Mouse (Mus musculus) MN1 (cell line): ENCODE results near the gene Cc2d2a.

Experiments
- DNase-seq: peaks from one replicate; pipeline ENCODE4 v3.0.0-alpha.2; 2016; ENCODE audit warnings: low spot score

Cc2d2a gene

GRCm38 (mm10) chr5:43661997-43662961 is at the start of gene Cc2d2a:
Gene Cc2d2a (plus strand): TSS chr5:43662346.
- peak; percentile 86 for DNase-seq

DNA sequence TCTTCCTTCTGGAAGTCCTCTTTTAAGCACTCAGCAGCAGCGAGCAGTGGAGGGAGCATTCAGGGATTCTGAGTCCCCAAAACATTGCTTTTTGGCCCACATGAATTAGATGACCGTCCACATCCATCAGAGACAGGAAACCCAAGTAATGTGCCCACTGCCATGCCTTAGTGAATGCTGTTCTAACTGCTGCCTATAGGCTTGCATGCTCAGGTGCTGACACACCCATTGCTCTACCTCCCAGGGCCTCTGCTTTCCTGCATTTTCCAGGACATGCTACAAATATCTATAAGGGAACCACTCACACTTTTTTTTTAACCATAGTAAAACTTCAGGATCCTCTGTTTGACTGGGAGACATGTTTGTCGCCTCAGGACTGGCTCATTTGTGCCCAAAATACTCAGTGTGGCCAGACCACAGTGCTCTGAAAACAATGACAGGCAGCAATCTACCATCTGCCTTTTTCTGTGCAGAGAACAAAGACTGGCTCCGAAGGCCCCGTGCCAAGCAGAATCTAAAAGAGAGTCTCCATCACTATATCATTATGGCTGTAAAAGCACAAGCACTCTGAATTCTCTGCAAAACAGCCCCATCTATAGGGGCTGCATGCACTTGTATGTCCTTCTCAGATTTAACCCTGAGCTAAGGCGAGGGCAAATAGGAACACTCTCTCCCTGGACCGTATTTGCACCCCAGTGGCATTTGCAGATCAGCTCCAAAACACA is 40.4 kb upstream of the Cc2d2a start:
- DNase-seq: peak; percentile 17

- DNase-seq: no peak
Measured at GRCm38 (mm10) chr5:43625407-43625806, 36.7 kb upstream of the Cc2d2a start.

DNA sequence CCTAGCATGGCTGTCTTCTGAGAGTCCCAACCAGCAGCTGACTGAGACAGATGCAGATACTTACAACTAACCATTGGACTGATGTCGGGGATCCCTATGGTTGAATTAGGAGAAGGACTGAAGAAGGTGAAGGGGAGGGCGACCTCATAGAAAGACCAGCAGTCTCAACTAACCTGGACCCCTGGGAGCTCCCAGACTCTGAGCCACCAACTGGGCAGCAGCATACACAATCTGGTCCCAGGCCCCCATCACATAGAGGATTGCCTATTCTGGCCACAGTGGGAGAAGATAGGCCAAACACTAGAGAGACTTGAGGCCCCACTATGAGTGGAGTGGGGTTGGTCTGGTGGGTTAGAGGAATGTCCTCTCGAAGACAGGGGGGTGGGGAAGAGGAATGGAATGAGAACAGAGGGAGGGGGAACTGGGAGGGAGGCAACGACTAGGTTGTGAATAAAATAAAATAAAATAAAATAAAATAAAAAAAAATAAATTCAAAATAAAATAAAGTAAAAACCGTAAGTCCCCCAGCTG is 28.0 kb upstream of the Cc2d2a start:
- DNase-seq: no peak

DNA sequence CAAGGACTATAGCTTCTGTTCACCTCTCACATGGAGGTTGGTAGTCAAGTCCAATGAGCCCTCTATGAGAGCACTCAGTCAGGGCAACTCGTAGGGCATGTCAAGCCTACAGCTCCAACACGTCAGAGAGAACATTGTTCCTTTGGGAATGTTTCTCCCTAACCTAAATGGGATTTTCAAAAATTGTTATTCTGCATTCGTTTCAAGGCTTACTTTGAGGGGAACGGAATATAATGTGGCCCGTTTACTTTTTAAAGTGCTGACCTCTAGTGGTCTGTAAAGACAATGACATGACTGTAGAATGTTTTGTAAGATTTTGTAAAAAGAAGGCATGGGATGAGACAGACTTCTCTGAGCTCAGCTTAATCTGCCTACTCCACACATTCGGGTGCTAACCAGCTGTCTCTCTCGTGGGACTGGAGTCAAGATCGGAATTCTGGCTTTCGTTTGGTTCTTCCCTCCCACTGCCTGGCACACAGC is 27.5 kb upstream of the Cc2d2a start:
- peak; percentile 44 for DNase-seq

GRCm38 (mm10) chr5:43645020-43645419 is 17.1 kb upstream of the Cc2d2a start:
- DNase-seq: no peak

GRCm38 (mm10) chr5:43647098-43647774 is 14.9 kb upstream of the Cc2d2a start:
- no peak for DNase-seq

- DNase-seq: no peak
Measured at GRCm38 (mm10) chr5:43661498-43661897, 648 bp upstream of the Cc2d2a start.

DNA sequence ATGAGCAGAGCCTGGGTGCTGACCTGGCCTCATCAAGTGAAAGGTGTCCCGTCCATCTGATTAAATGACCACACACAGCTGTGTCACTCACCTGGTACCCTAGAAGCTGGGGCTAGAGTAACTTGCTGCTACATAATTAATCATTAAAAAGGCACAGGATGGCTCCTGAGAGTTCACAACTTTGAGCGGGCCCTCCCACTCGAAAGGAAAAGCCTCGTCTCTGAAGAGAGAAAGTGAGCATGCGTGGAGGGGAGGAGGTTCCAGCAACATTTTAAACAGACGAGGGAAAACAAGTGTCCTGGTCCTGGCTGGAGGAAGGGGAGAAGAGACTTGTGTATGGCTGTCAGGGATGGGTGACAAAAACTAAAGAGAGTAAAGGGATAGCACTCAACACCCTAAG is 1.4 kb downstream of the Cc2d2a start:
- no peak for DNase-seq

- DNase-seq: peak; percentile 58
Measured at GRCm38 (mm10) chr5:43665144-43665543, 3.0 kb downstream of the Cc2d2a start.

DNA sequence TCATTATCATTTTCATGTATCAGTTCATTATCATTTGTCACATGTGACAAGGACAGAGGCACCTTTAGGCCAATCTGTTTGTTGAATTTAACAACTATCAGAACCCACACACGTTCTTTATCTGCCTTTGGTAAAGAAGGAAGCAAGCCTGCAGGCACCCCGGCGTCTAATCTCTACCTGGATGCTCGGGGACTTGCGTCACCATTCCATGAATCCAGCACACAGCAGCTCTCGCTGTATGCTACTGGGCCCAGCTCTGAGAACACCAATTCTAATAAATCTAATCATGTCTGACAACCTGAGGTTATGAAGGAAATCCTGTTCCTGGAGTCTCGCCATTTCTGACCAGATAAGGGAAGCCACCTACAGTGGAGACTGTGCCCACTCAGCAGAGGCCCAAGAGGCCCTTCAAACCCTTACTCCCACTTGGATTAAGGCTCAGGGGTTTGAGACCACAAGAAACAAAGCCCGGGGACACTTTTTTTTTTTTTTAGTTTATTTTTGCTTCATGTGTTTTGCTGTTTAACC is 7.0 kb downstream of the Cc2d2a start:
- DNase-seq: no peak

DNA sequence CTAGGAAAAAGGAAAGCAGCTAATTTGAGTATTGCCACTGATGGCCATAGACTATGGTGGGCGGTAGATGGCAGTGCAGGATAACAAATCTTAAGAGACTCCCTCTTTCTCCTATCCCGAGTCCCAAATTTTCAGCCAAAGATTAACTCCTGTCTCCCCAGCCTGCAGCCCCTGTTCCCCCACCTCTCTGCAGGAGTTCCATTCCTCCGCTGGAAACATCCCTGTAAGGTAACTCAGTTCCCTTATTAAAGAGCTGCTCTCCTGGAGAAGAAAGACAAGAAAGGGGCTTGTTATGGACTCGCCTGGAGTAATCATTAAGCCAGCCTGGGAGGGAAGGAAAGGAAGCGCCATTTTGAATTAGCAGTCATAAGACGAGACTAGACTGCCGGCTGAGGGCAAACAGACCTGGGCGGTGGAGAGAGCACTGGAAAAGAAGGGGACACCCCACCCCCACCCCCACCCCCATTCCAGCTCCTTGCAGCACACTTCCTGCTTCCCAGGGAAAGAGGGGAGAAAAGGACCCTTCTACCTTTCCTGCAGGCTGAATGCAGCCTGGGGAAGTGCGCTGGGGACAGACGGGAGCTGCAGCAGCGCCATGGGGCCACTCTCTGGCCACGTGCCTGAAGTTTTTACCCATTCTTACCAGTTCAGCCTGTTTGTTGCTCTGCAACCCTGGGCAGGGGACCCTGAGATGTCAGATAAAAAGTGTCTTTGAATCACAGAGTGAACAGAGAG is 10.2 kb downstream of the Cc2d2a start:
- DNase-seq: peak; percentile 54

DNA sequence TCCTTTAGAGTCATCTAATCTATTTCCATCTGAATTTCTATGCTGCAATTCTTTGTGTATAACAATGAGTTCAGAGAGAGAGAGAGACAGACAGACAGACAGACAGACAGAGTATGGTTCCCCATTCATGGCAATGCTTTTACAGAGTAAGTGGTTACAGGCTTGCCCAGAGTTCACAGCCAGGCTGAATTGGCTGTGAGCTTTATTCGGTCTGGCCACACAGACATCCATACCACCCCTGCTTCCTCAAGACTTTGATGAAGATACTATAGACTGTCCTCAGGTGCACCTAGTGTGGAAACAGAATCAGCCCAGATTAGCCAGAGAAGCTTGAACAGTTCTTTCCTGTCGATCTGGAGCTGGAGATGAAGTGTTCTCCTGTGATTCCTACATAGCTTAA is 10.9 kb downstream of the Cc2d2a start:
- no peak for DNase-seq

- no peak for DNase-seq
Measured at GRCm38 (mm10) chr5:43685466-43685865, 23.3 kb downstream of the Cc2d2a start.

GRCm38 (mm10) chr5:43692489-43692888 is 30.3 kb downstream of the Cc2d2a start:
- DNase-seq: peak; percentile 39

DNA sequence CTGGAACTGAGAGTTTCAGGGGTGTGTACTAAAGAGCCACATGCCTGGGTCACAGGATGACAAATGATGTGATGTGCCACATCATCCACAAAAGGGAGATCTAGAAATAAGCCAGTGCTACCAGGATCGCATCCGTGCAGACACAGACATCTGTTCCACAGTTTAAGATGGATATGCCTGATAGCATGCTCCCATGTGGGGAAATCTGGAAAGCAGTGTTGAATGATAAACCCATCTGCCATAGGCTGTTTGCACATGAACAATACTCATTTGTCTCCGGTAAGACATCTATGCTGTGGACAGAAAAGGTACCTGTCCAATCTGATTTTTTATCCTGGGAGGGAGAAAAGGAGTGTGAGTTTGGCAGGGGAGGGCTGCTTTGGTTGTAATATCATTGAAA is 35.0 kb downstream of the Cc2d2a start:
- peak; percentile 76 for DNase-seq

DNA sequence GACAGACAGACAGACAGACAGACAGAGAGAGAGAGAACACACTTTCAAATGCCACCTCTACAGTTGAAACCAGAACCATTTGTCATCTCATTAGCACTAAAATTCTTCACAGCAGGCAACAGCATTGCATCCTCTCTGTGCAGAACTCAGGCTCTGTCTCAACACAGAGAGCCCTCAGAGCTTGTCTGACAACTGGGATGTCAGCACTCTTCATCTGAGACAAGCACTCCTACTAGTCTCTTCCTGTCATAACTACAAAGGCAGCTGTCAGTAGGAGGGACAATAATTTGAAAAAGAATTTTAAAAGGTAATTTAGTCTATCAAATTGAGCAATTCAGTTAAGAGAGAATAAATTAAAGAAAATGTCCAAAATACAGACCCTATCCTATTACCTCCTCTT is 37.1 kb downstream of the Cc2d2a start:
- DNase-seq: no peak

- DNase-seq: no peak
Measured at GRCm38 (mm10) chr5:43721538-43722451, 59.6 kb downstream of the Cc2d2a start.

DNA sequence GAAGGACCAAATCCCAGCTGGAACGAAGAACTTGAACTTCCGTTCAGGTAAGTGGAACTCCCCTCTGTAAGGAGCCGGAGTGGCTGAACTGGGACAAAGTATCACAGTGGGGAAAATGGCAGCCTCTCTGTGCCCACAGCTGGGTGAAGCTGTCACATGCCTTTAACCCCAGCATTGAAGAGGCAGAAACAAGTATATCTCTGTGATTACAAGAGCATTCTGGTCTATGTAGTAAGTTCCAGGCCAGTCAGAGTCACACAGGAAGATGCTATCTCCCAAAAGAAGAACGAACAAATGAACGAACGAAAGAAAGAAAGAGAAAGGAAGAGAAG is 60.3 kb downstream of the Cc2d2a start:
- no peak for DNase-seq

DNA sequence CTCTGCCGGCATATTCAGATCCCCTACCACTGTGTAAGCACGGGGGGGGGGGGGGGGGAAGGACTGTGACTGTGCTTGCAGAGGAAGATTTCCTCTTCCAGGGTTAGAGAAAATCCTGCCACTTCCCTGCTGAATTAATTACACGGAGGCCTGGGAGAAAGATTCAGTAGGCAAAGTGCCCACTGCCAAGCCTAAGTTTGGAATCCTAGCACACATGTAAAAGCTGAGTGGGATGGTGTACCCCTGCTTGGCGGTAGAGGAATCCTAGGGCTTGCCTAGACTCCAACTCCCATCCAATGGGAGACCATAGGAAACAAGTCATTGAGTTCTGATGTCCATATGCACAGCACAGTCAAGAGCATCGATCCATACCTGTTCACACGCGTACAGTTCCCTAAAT is 61.7 kb downstream of the Cc2d2a start:
- DNase-seq: no peak
